Mouse (Mus musculus) left cerebral cortex, postnatal 4 days (tissue): ENCODE data around the gene Szt2. TPM values are rescaled to one million over a fixed set of nuclear protein-coding genes. Genes with fewer than 3 reads are reported as not detected.

Experiments
- total RNA-seq, 2 experiments: library from RNA; stranded (reverse); gene quantifications; 2 replicates each; pipeline ENCODE4 v1.2.3; 2021

Gene Szt2
- total RNA-seq, 2 experiments from 2014 or later = 43.3 to 48.3 TPM

Other genes starting within 250 kb of the Szt2 start
- gene Kdm4a, start 229.2 kb downstream of the Szt2 start, total RNA-seq = 10 to 100 TPM; 88.8 to 91.8 TPM
- gene Ptprf, start 117.9 kb downstream of the Szt2 start, total RNA-seq = 100 to 1,000 TPM; 229 to 232 TPM
- gene Med8, start 64 bp upstream of the Szt2 start, total RNA-seq = 10 to 100 TPM; 75.7 to 77.6 TPM
- 10 to 100 TPM; 17.0 to 17.9 TPM for gene Elovl1, start 18.8 kb upstream of the Szt2 start, total RNA-seq
- 10 to 100 TPM in 1 of 2 experiments, 1 to 10 TPM in 1; 8.2 to 11.2 TPM for gene Cdc20, start 28.1 kb upstream of the Szt2 start, total RNA-seq
- not detected for gene Mpl, start 48.2 kb upstream of the Szt2 start, total RNA-seq
- 10 to 100 TPM; 14.4 to 15.2 TPM for gene Tie1, start 80.8 kb upstream of the Szt2 start, total RNA-seq
- under 1 TPM in 1 of 2 experiments, not detected in 1; 0.38 TPM for gene 2610528J11Rik, start 117.7 kb upstream of the Szt2 start, total RNA-seq
- 1 to 10 TPM in 1 of 2 experiments, under 1 TPM in 1; 0.34 to 1.0 TPM for gene Tmem125, start 134.8 kb upstream of the Szt2 start, total RNA-seq
- gene Cfap57, start 211.5 kb upstream of the Szt2 start, total RNA-seq = 1 to 10 TPM in 1 of 2 experiments, under 1 TPM in 1; 0.97 to 1.3 TPM
- 10 to 100 TPM; 72.4 to 76.5 TPM for gene Ebna1bp2, start 211.5 kb upstream of the Szt2 start, total RNA-seq
- gene Olfr62, start 249.7 kb upstream of the Szt2 start, total RNA-seq = not detected